Mouse (Mus musculus) limb, embryonic 14.5 days (tissue): ENCODE measurements at regions not wholly inside any gene's neighbourhood (a gene's known extent, or its start where the extent isn't known, plus 50 kb on each side); places are given as distances from the start of the nearest gene placed in this dataset.

Experiments
- ATAC-seq: fragments of 200-750 bp; cut with Nextera tagmentation; 2 replicates; pipeline ENCODE4 v1.8.0; 2017; ENCODE audit warnings: low read depth, moderate number of reproducible peaks, moderate TSS enrichment; ENCODE audit not compliant: low FRiP score
- DNase-seq: peaks from one replicate; pipeline ENCODE4 v3.0.0-alpha.2; 2015; ENCODE audit warnings: low spot score
- H3K27ac ChIP-seq: fragments of 300-500 bp; sonication (generic); replicated peaks from 2 replicates; pipeline ENCODE4 v1.5.1; 2014; ENCODE audit warnings: low read depth, mild to moderate bottlenecking, low read length, moderate library complexity, mixed read lengths
- H3K27me3 ChIP-seq: fragments of 300-500 bp; sonication (generic); 2 replicates; pipeline ENCODE4 v1.6.1; 2014; ENCODE audit warnings: low read length, mixed read lengths; ENCODE audit not compliant: control insufficient read depth, insufficient read depth
- H3K36me3 ChIP-seq: fragments of 300-500 bp; sonication (generic); 2 replicates; pipeline ENCODE4 v1.6.1; 2014; ENCODE audit warnings: mild to moderate bottlenecking, low read length, moderate library complexity, mixed read lengths; ENCODE audit not compliant: control insufficient read depth, insufficient read depth
- H3K4me1 ChIP-seq: fragments of 300-500 bp; sonication (generic); 2 replicates; pipeline ENCODE4 v1.6.1; 2014; ENCODE audit warnings: antibody characterized with exemption, low read length, mixed read lengths; ENCODE audit not compliant: control insufficient read depth, insufficient read depth
- H3K4me2 ChIP-seq: fragments of 300-500 bp; sonication (generic); replicated peaks from 2 replicates; pipeline ENCODE4 v1.6.1; 2014; ENCODE audit warnings: low read depth, mild to moderate bottlenecking, low read length, moderate library complexity; ENCODE audit not compliant: severe bottlenecking
- H3K4me3 ChIP-seq: fragments of 300-500 bp; sonication (generic); replicated peaks from 2 replicates; pipeline ENCODE4 v1.5.1; 2014; ENCODE audit warnings: low read length
- H3K9ac ChIP-seq: fragments of 300-500 bp; sonication (generic); 2 replicates; pipeline ENCODE4 v1.6.1; 2014; ENCODE audit warnings: mild to moderate bottlenecking, low read depth, low read length, moderate library complexity; ENCODE audit not compliant: severe bottlenecking
- H3K9me3 ChIP-seq: fragments of 300-500 bp; sonication (generic); 2 replicates; pipeline ENCODE4 v1.6.1; 2016; ENCODE audit warnings: low read length; ENCODE audit not compliant: control insufficient read depth
- POLR2A ChIP-seq: fragments of 200-500 bp; IDR thresholded peaks from 2 replicates; pipeline ENCODE4 v1.8.0; 2012; ENCODE audit warnings: inconsistent platforms, mild to moderate bottlenecking, moderate library complexity, borderline replicate concordance; ENCODE audit not compliant: insufficient read depth, insufficient read length; ENCODE audit errors: extremely low read depth
- WGBS: fragments of 180-500 bp; shearing (Covaris S2); extraction: QIAGEN DNeasy Blood & Tissue Kit; methylation state at CpG from one replicate; pipeline ENCODE4 v1.1.7; 2014; 5-methylcytosine and 5-hydroxymethylcytosine counted together

DNA sequence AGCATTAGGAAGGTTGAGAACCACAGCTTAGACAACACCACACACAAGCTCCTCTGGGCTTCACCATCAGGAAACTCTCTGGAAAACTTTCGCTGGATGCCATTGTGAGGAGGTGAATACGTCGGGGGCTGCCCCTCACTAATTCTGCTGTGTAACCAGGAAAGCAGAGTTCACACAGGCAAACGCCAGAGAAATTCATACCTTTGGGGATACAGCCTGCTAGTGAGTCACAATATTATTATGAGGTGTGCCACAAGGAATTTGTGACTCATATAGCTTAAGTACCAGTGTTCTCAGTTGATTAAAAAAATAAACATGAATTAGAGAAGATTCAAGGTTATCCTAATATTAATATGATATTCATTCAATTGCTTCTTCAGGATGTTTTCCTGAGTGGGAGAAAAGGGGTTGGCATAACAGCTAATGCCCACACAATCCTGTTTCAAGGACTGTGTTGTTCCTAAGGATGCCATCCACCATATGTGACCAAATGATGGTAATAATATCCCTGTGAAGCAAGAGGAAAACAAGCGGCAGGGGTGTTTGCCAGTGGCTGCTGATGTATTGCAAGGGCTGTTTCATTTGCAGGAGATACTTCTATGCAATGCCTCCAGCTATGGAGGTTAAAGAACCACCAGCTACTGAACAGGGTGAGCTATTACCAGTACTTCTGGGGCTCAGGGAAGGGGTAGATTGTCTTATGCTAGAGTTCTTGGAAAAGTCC is 148.4 kb upstream of the Adra1b start:
- H3K9me3 ChIP-seq, result no peaks in the 10 kb centered on the region
- H3K4me2 ChIP-seq, result no peak overlapping the region
- no peaks in the 10 kb centered on the region for H3K27me3 ChIP-seq
- no peaks in the 10 kb centered on the region for H3K4me1 ChIP-seq
- no peak overlapping the region for H3K27ac ChIP-seq
- no peak for ATAC-seq
- no peak overlapping the region for H3K4me3 ChIP-seq
- WGBS, result 70% methylated on average over 5 of the region's 5 CpGs
- no peaks in the 10 kb centered on the region for H3K36me3 ChIP-seq
- no peak for TF ChIP-seq POLR2A
- H3K9ac ChIP-seq, result no peak overlapping the region
- DNase-seq, result no peak

- no peaks in the 10 kb centered on the region for H3K36me3 ChIP-seq
- H3K27ac ChIP-seq, result no peak overlapping the region
- WGBS, result 82% methylated on average over 5 of the region's 5 CpGs
Observed at GRCm38 (mm10) chr11:44052481-44052880, 151.5 kb upstream of the Adra1b start.

GRCm38 (mm10) chr11:44062446-44062845 is 161.4 kb upstream of the Adra1b start:
- Histone ChIP-seq H3K4me1 (no peaks in the 10 kb centered on the region), H3K27ac (no peak overlapping the region), H3K9ac (no peak overlapping the region), H3K36me3 (no peaks in the 10 kb centered on the region), H3K4me3 (no peak overlapping the region), H3K4me2 (no peak overlapping the region), H3K27me3 (no peaks in the 10 kb centered on the region), H3K9me3 (no peaks in the 10 kb centered on the region)
- no peak for TF ChIP-seq POLR2A
- no peak for DNase-seq
- ATAC-seq, result no peak
- 90% methylated on average over 1 of the region's 1 CpGs for WGBS

More at GRCm38 (mm10) chr11:44052481-44052880, 151.5 kb upstream of the Adra1b start:
- no peak overlapping the region for H3K4me3 ChIP-seq
- no peak for DNase-seq
- H3K4me2 ChIP-seq, result no peak overlapping the region
- no peak for TF ChIP-seq POLR2A
- no peak for ATAC-seq
- no peaks in the 10 kb centered on the region for H3K4me1 ChIP-seq
- H3K9ac ChIP-seq, result no peak overlapping the region
- no peaks in the 10 kb centered on the region for H3K27me3 ChIP-seq
- H3K9me3 ChIP-seq, result no peaks in the 10 kb centered on the region

DNA sequence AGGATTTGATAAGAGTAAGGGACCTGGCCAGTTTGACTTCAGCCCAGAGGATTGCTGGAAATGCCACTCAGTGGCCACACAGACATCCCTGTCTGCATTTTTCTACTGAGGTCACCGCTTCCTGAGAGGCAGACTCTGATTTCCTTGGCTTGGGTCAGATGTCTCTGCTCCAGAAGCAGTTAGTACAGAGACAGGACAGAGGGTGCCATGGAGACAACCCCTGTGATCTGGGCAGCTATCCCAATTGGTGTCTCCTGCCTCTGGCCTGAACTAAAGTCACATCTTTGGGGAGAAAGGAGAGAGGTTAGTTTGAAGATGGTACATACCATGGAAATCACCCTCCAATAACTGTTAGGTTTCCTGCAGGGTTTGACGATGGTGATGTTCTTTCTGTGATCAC is 165.2 kb upstream of the Adra1b start:
- Histone ChIP-seq H3K4me2 (no peak overlapping the region), H3K4me1 (no peaks in the 10 kb centered on the region), H3K9ac (no peak overlapping the region), H3K4me3 (no peak overlapping the region), H3K27me3 (no peaks in the 10 kb centered on the region), H3K9me3 (no peaks in the 10 kb centered on the region), H3K36me3 (no peaks in the 10 kb centered on the region), H3K27ac (no peak overlapping the region)
- no peak for TF ChIP-seq POLR2A
- WGBS, result 83% methylated on average over 2 of the region's 2 CpGs
- ATAC-seq, result no peak
- no peak for DNase-seq

- H3K27ac ChIP-seq, result no peak overlapping the region
- DNase-seq, result no peak
- H3K27me3 ChIP-seq, result no peaks in the 10 kb centered on the region
- H3K9me3 ChIP-seq, result no peaks in the 10 kb centered on the region
- H3K36me3 ChIP-seq, result no peaks in the 10 kb centered on the region
- H3K4me1 ChIP-seq, result no peaks in the 10 kb centered on the region
- TF ChIP-seq POLR2A, result no peak
- 83% methylated on average over 3 of the region's 3 CpGs for WGBS
- H3K9ac ChIP-seq, result no peak overlapping the region
- H3K4me2 ChIP-seq, result no peak overlapping the region
- no peak overlapping the region for H3K4me3 ChIP-seq
- no peak for ATAC-seq
Observed at GRCm38 (mm10) chr11:44083716-44084115, 182.7 kb upstream of the Adra1b start.
